Mouse (Mus musculus): ENCODE measurements around the gene Slc10a1.

Gene Slc10a1

GRCm38 (mm10) chr12:80926550-80926949, 42.0 kb downstream of the Slc10a1 start:
- no peak for DNase-seq

GRCm38 (mm10) chr12:80925919-80926318, 42.6 kb downstream of the Slc10a1 start:
- DNase-seq, result no peak

DNA sequence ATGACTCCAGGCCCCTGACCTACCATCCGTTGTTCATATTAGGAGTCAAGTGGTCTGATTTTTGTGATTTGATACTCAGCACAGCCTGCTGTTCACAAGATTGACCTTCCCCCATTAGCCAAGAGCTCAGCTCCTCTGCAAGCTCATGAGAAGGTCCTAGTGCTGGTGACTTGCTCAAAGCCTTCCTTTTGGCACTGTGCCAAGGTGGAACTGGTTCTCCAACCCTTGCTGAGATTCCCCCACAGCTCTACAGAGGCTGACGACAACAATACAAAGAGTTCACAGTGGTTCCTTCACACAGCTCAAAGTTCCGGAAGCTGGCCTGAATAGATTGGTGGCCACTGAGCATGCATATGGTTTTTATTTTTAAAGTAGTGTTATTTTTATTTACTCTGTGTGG, 44.3 kb downstream of the Slc10a1 start:
- DNase-seq, result no peak

GRCm38 (mm10) chr12:80923602-80924001, 44.9 kb downstream of the Slc10a1 start:
- no peak for DNase-seq

GRCm38 (mm10) chr12:80922869-80923268, 45.6 kb downstream of the Slc10a1 start:
- peak; percentile 17 for DNase-seq

GRCm38 (mm10) chr12:80921301-80921700, 47.2 kb downstream of the Slc10a1 start:
- DNase-seq, result no peak

GRCm38 (mm10) chr12:80917764-80918163, 50.7 kb downstream of the Slc10a1 start:
- no peak for DNase-seq

DNA sequence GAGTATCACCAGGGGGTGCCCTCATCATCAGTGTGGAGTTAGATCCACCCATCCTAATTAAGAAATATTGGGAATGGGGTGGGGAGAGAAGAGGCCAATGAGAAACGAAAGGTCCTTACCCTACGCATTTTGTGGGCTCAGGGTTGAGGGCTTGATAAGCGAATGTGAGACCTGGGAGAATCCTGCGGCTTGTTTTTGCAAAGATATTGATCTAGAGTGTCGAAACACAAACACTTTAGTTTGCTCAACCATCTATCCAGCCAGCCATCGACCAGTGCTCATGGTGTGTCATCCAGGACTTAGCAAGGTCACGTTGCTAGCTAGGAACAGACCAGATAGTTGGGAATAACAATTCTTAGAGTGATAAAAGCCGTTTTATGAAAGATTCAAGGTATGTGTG, 58.9 kb downstream of the Slc10a1 start:
- DNase-seq, result no peak
